Mouse (Mus musculus) lung, postnatal 0 days (tissue): ENCODE data around the gene Canx. TPM values are rescaled to one million over a fixed set of nuclear protein-coding genes. Genes with fewer than 3 reads are reported as not detected.
A peak's percentile ranks its signal among the peaks of the same experiment; 100 is the strongest.

ENCODE experiments used
- ATAC-seq: fragments of 200-750 bp; cut with Nextera tagmentation; 2 replicates; pipeline ENCODE4 v1.8.0; 2017; ENCODE audit warnings: moderate library complexity
- DNase-seq: peaks from one replicate; pipeline ENCODE4 v3.0.0-alpha.2; 2016; ENCODE audit warnings: low spot score
- H3K27ac ChIP-seq: fragments of 300-500 bp; sonication (generic); 2 replicates; pipeline ENCODE4 v1.5.1; 2014; ENCODE audit warnings: antibody characterized with exemption, mild to moderate bottlenecking, low read length, mixed read lengths
- H3K27me3 ChIP-seq: fragments of 300-500 bp; sonication (generic); replicated peaks from 2 replicates; pipeline ENCODE4 v1.6.1; 2014; ENCODE audit warnings: low read length, mixed read lengths; ENCODE audit not compliant: insufficient read depth
- H3K36me3 ChIP-seq: fragments of 300-500 bp; sonication (generic); 2 replicates; pipeline ENCODE4 v1.6.1; 2014; ENCODE audit warnings: low read length, mixed read lengths; ENCODE audit not compliant: insufficient read depth
- H3K4me1 ChIP-seq: fragments of 300-500 bp; sonication (generic); 2 replicates; pipeline ENCODE4 v1.6.1; 2014; ENCODE audit warnings: antibody characterized with exemption, low read depth, low read length, mixed read lengths; ENCODE audit not compliant: insufficient read depth
- H3K4me2 ChIP-seq: fragments of 300-500 bp; sonication (generic); replicated peaks from 2 replicates; pipeline ENCODE4 v1.6.1; 2014; ENCODE audit warnings: low read depth, mild to moderate bottlenecking, low read length, moderate library complexity, mixed read lengths
- H3K4me3 ChIP-seq: fragments of 300-500 bp; sonication (generic); 2 replicates; pipeline ENCODE4 v1.5.1; 2014; ENCODE audit warnings: low read depth, low read length
- H3K9ac ChIP-seq: fragments of 300-500 bp; sonication (generic); replicated peaks from 2 replicates; pipeline ENCODE4 v1.6.1; 2014; ENCODE audit warnings: low read depth, mild to moderate bottlenecking
- H3K9me3 ChIP-seq: fragments of 300-500 bp; sonication (generic); 2 replicates; pipeline ENCODE4 v1.6.1; 2016; ENCODE audit warnings: low read length, mixed read lengths
- CTCF ChIP-seq: IDR thresholded peaks from 2 replicates; pipeline ENCODE4 v1.5.1; 2016; ENCODE audit warnings: antibody characterized with exemption, mild to moderate bottlenecking
- EP300 ChIP-seq: IDR thresholded peaks from 2 replicates; pipeline ENCODE4 v1.6.1; 2016; ENCODE audit warnings: antibody characterized with exemption, mild to moderate bottlenecking, control low read depth
- WGBS: fragments of 180-500 bp; shearing (Covaris S2); extraction: QIAGEN DNeasy Blood & Tissue Kit; methylation state at CpG from one replicate; pipeline ENCODE4 v1.1.7; 2014; 5-methylcytosine and 5-hydroxymethylcytosine counted together
- polyA plus RNA-seq: library from polyadenylated mRNA; unstranded; fragments of >200 nt; fragmentation: Nextera tagmentation; extraction: Ambion mirVana; gene quantifications from 2 replicates; pipeline ENCODE4 v1.2.1, GENCODE M21; 2015

Canx gene
- polyA plus RNA-seq, 1 experiment from 2014 or later: 168 TPM

DNA sequence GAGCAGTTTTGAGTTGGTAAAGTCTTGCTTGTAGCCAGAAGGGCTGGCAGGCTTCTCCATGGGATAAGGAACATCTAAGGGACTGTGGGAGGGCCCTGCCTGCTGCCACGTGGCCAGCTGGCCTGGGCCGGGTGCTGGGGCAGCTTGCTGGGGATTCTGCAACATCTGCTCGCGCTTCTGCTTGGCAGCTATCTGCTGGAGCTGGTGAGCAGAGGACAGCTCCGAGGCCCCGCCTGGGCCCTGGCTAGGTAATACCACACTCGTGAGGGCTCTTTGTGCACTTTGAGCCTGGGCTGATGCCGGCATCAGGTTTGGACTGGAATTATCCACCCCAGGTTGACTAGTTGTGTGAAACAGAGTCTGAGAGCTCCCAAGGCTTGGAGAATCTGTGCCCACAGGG, 59.5 kb downstream of the Canx start:
- whole genome bisulfite sequencing: 66% methylated on average over 8 of the region's 8 CpGs
- Histone ChIP-seq H3K36me3 (peaks cover 31% of the 10 kb centered on the region), H3K4me2 (no peak overlapping the region), H3K27ac (no peak overlapping the region), H3K9ac (no peak overlapping the region), H3K4me3 (no peak overlapping the region), H3K9me3 (no peaks in the 10 kb centered on the region), H3K27me3 (no peaks in the 10 kb centered on the region), H3K4me1 (no peaks in the 10 kb centered on the region)
- ATAC-seq: 0 out of 2 replicates have a peak, but pooled peaks have one; percentile 23
- no peak for DNase-seq
- TF ChIP-seq EP300 (no peak), CTCF (no peak)

- TF ChIP-seq EP300 (no peak), CTCF (no peak)
- H3K9me3 ChIP-seq: no peaks in the 10 kb centered on the region
- H3K4me3 ChIP-seq: no peak overlapping the region
- DNase-seq (peak; percentile 38), ATAC-seq (peak; percentile 46)
- no peaks in the 10 kb centered on the region for H3K4me1 ChIP-seq
- no peak overlapping the region for H3K9ac ChIP-seq
- H3K27ac ChIP-seq: no peak overlapping the region
- WGBS: 73% methylated on average over 3 of the region's 3 CpGs
- H3K36me3 ChIP-seq: peaks cover 49% of the 10 kb centered on the region
- H3K27me3 ChIP-seq: no peaks in the 10 kb centered on the region
- no peak overlapping the region for H3K4me2 ChIP-seq
Measured at GRCm38 (mm10) chr11:50263198-50263597, 62.3 kb downstream of the Canx start.

DNA sequence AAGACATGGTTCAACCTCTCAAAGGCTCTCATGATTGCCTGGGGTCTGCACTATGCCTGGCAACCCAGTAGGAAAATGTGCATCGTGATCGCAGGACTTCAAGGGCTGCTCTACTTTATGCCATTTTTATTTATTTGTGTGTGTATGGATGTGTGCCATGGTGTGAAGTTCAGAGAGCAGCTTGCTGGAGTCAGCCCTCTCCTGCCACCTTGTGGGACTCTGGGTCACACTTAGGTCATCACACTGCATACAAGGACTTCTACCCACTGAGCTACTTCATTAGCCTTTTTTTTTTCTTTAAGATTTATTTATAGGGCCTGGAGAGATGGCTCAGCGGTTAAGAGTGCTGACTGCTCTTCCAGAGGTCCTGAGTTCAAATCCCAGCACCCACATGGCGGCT, 63.5 kb downstream of the Canx start:
- Histone ChIP-seq H3K4me2 (no peak overlapping the region), H3K36me3 (peaks cover 49% of the 10 kb centered on the region)

DNA sequence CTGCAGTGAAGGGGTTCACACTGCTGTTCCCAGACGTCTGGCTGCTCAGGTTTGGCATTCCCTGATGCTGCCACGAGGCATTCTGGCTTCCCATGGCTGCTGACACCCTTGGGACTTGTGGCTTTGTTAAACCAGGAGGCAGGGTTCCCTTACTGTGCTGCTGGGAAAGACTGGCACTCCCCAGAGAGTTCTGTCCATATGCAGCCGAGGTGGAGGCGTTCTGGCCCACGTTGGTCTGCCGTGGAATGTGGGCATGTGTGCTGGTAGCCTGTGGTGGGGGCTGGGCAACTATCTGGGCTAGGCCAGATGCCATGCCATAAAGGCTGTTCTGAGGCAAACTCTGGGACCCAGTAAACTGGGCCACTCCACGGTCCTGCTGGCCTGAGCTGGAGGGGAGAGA, 67.2 kb downstream of the Canx start:
- 83% methylated on average over 7 of the region's 7 CpGs for WGBS
- no peak overlapping the region for H3K4me2 ChIP-seq
- H3K36me3 ChIP-seq: peaks cover 37% of the 10 kb centered on the region

More for the DNA sequence above, 63.5 kb downstream of the Canx start:
- no peaks in the 10 kb centered on the region for H3K9me3 ChIP-seq
- H3K9ac ChIP-seq: no peak overlapping the region
- ATAC-seq (peak; percentile 34), DNase-seq (peak; percentile 49)
- WGBS: 71% methylated on average over 4 of the region's 4 CpGs
- no peaks in the 10 kb centered on the region for H3K4me1 ChIP-seq
- no peaks in the 10 kb centered on the region for H3K27me3 ChIP-seq
- H3K4me3 ChIP-seq: no peak overlapping the region
- H3K27ac ChIP-seq: no peak overlapping the region
- TF ChIP-seq EP300: no peak
- peak; percentile 59 for TF ChIP-seq CTCF

DNA sequence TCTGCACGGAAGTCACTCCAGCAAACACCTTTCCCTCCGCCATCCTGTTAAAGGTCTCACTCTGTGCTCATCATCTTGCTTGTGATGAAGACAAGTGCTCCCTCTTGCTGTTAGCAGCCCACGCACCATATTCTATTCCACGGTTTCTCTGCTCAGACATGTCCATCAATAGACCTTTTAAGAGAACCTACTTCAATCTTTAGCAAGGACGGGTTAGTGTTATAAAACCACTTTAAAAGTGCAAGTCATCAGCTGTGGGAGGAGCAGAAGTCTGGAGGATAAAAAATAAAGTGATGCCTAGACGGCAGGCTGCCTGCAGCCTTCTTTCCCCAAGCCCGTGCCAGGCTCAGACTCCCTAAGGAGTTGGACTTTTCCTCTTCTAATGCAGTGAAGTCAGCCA, 68.9 kb downstream of the Canx start:
- ATAC-seq (no peak), DNase-seq (no peak)
- H3K4me1 ChIP-seq: no peaks in the 10 kb centered on the region
- peaks cover 30% of the 10 kb centered on the region for H3K36me3 ChIP-seq
- no peaks in the 10 kb centered on the region for H3K27me3 ChIP-seq
- no peak overlapping the region for H3K4me2 ChIP-seq
- WGBS: 76% methylated on average over 7 of the region's 7 CpGs
- H3K9me3 ChIP-seq: no peaks in the 10 kb centered on the region
- H3K27ac ChIP-seq: no peak overlapping the region
- H3K4me3 ChIP-seq: no peak overlapping the region
- no peak overlapping the region for H3K9ac ChIP-seq
- no peak for TF ChIP-seq EP300
- TF ChIP-seq CTCF: no peak

More for the DNA sequence above, 67.2 kb downstream of the Canx start:
- Histone ChIP-seq H3K4me1 (no peaks in the 10 kb centered on the region), H3K27ac (no peak overlapping the region), H3K4me3 (no peak overlapping the region), H3K27me3 (no peaks in the 10 kb centered on the region), H3K9ac (no peak overlapping the region), H3K9me3 (no peaks in the 10 kb centered on the region)
- TF ChIP-seq CTCF (no peak), EP300 (no peak)
- DNase-seq (no peak), ATAC-seq (no peak)

DNA sequence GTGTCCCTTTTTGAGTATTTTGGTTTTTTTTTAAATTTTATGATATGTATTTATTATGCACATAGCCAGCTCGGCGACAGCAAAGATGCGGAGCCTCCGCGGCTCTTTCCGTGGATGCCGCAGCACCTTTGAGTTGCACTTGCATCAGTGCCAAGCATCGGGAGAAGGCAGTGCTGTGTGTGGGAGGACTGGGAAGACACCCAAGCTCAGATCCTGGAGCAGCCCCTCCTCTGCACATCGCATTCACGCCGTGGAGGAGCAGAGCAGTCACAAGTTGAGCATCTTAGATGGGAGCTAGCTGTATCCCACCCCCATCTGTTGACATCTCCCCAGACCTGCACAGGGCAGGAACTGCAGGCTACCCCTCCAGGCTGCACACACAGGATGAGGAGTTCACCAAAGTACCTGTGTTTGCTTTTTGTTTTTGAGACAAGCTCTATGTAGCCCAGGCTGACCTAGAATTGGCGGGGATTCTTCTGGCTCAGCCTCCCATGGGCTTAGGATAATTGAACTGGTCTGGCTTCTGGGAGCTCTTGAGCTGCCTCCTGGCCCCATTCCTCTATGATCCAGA, 71.4 kb downstream of the Canx start:
- Histone ChIP-seq H3K4me2 (no peak overlapping the region), H3K9me3 (no peaks in the 10 kb centered on the region), H3K4me3 (no peak overlapping the region), H3K27ac (no peak overlapping the region), H3K9ac (no peak overlapping the region), H3K36me3 (peaks cover 9% of the 10 kb centered on the region; the same call in 1 of the 2 replicates), H3K27me3 (no peaks in the 10 kb centered on the region), H3K4me1 (no peaks in the 10 kb centered on the region)
- 71% methylated on average over 12 of the region's 12 CpGs for WGBS
- ATAC-seq (no peak), DNase-seq (no peak)
- no peak for TF ChIP-seq CTCF
- TF ChIP-seq EP300: no peak
